Mouse (Mus musculus) midbrain, embryonic 10.5 days (tissue): ENCODE measurements around the gene Rnf157. TPM values are rescaled to one million over a fixed set of nuclear protein-coding genes. Genes with fewer than 3 reads are reported as not detected.
"Not testable (repeated sequence)": the region's sequence is repeated elsewhere in the genome, so short reads cannot be mapped to it uniquely, and the experiment has no call there.

Experiments used
- DNase-seq: peaks from one replicate; pipeline ENCODE4 v3.0.0-alpha.2; 2017; ENCODE audit warnings: low spot score
- H3K27ac ChIP-seq: fragments of 300-500 bp; sonication (generic); replicated peaks from 2 replicates; pipeline ENCODE4 v1.5.1; 2016; ENCODE audit warnings: mild to moderate bottlenecking
- H3K27me3 ChIP-seq: fragments of 300-500 bp; sonication (generic); 2 replicates; pipeline ENCODE4 v1.6.1; 2016; ENCODE audit warnings: low read depth, mild to moderate bottlenecking; ENCODE audit not compliant: poor library complexity, severe bottlenecking
- H3K36me3 ChIP-seq: fragments of 300-500 bp; sonication (generic); 2 replicates; pipeline ENCODE4 v1.6.1; 2016; ENCODE audit warnings: mild to moderate bottlenecking, moderate library complexity
- H3K4me1 ChIP-seq: fragments of 300-500 bp; sonication (generic); 2 replicates; pipeline ENCODE4 v1.6.1; 2016
- H3K4me3 ChIP-seq: fragments of 300-500 bp; sonication (generic); 2 replicates; pipeline ENCODE4 v1.5.1; 2016; ENCODE audit warnings: mild to moderate bottlenecking, moderate library complexity
- H3K9me3 ChIP-seq: fragments of 300-500 bp; sonication (generic); replicated peaks from 2 replicates; pipeline ENCODE4 v1.6.1; 2016; ENCODE audit warnings: mild to moderate bottlenecking
- WGBS: fragments of 180-500 bp; shearing (Covaris S2); methylation state at CpG from one replicate; pipeline ENCODE4 v1.1.7; 2016; 5-methylcytosine and 5-hydroxymethylcytosine counted together
- polyA plus RNA-seq: library from polyadenylated mRNA; unstranded; fragments of >200 nt; fragmentation: Nextera tagmentation; extraction: Ambion mirVana; gene quantifications from 2 replicates; pipeline ENCODE4 v1.2.1, GENCODE M21; 2016

Rnf157 gene
- polyA plus RNA-seq, 1 experiment from 2014 or later = 5.3 TPM

DNA sequence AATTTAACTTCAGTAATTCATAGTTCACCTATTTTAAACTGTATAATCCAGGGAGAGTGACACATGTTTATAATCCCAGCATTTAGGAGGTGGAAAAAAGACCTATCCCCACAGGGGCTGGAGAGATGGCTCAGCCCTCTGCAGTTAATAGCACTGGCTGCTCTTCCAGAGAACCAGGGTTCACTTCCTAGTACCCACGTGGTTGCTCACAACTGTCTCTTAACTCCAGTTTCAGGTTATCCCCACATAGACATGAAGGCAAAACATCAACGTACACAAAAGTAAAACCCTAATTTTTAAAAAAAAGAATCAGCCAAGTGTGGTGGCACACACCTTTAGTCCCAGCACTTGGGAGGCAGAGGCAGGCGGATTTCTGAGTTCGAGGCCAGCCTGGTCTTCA, 7.2 kb downstream of the Rnf157 start:
- H3K27ac ChIP-seq = no peak overlapping the region
- WGBS = 88% methylated on average over 4 of the region's 4 CpGs
- no peak for DNase-seq

DNA sequence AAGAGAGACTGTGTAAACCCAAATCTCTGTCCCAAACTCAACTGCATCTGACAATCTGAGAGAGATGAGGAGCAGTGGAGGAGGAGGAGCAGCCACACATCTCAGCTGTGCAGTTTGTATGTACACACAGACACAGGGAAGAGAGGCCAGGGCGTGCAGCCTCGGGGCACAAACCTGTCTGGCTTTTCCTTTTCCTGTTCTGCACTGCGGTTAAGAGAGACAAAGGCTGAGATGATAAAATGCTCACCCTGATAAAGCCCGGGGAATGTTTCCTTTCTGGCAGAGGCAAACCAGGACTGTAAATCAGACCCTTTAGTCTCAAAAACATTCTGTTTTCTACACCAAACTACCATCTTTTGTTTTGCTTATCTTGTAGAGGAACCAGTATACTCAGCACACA, 12.3 kb downstream of the Rnf157 start:
- H3K4me3 ChIP-seq = no peak overlapping the region
- H3K4me1 ChIP-seq = peaks cover 4% of the 10 kb centered on the region
- no peaks in the 10 kb centered on the region for H3K9me3 ChIP-seq
- DNase-seq = no peak
- peaks cover 30% of the 10 kb centered on the region for H3K36me3 ChIP-seq
- 82% methylated on average over 4 of the region's 4 CpGs for WGBS
- no peaks in the 10 kb centered on the region for H3K27me3 ChIP-seq
- no peak overlapping the region for H3K27ac ChIP-seq

More for the DNA sequence above, 7.2 kb downstream of the Rnf157 start:
- peaks cover 35% of the 10 kb centered on the region for H3K36me3 ChIP-seq
- no peak overlapping the region for H3K4me3 ChIP-seq
- H3K9me3 ChIP-seq = no peaks in the 10 kb centered on the region
- H3K4me1 ChIP-seq = peaks cover under 1% of the 10 kb centered on the region
- no peaks in the 10 kb centered on the region for H3K27me3 ChIP-seq

DNA sequence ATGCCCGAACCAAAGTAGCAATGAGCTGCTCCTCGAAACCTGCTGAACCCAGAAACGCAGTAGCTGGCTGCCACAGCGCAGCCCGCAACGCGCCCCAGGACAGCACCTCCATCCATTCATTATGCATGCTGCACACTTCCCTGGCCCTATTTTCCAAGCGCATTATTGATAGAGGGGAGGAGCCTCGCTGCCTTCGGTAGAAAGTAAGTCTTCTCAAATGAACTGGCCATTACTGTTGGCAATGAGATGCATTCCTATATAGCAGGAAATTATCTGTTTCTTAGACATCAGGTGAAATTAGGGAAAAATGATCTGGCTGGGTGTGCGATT, 14.5 kb downstream of the Rnf157 start:
- Histone ChIP-seq H3K4me3 (no peak overlapping the region), H3K9me3 (no peaks in the 10 kb centered on the region), H3K27ac (no peak overlapping the region), H3K4me1 (peaks cover 4% of the 10 kb centered on the region), H3K27me3 (no peaks in the 10 kb centered on the region), H3K36me3 (peaks cover 17% of the 10 kb centered on the region)
- WGBS = 89% methylated on average over 11 of the region's 11 CpGs
- DNase-seq = no peak

DNA sequence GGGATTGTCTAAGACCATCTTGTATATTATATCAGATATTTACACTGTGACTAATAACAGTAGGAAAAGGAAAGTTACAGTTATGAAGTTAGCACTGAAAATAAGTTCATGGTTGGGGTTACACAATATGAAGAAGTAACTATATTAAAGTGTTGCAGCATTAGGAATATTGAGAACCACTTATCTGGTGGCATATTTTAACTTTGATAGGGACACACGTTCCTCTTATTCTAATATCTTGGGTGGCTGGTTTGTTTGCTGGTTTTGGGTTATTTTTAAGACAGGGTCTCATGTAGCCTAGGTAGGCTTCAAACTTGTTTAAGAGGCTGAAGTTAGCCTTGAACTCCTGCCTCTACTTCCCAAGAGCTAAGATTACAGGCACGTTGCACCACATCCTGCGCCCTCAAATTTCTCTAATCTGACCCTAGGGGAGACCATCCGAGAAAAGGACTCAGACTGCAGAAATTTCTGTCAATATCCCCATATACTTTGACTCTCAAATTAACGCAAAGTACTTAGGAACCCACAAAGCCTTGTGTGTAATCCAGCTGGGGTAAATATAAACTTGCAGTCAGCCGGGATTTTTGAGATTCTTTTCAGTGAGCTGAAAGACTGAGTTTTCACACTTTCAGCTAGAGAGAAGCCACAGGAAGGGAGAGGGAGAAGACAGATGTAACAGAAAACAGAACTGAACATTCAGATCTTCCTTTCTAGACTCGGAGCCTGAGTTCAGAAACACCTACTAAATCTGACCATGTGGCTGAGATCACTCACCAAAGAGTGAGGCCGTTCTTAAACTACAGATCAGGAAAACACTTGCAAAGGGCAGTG, 15.1 kb downstream of the Rnf157 start:
- no peak for DNase-seq
- 84% methylated on average over 8 of the region's 8 CpGs for WGBS
- H3K9me3 ChIP-seq = no peaks in the 10 kb centered on the region
- H3K4me1 ChIP-seq = peaks cover 4% of the 10 kb centered on the region
- peaks cover 11% of the 10 kb centered on the region for H3K36me3 ChIP-seq
- no peak overlapping the region for H3K27ac ChIP-seq
- H3K4me3 ChIP-seq = no peak overlapping the region
- no peaks in the 10 kb centered on the region for H3K27me3 ChIP-seq

DNA sequence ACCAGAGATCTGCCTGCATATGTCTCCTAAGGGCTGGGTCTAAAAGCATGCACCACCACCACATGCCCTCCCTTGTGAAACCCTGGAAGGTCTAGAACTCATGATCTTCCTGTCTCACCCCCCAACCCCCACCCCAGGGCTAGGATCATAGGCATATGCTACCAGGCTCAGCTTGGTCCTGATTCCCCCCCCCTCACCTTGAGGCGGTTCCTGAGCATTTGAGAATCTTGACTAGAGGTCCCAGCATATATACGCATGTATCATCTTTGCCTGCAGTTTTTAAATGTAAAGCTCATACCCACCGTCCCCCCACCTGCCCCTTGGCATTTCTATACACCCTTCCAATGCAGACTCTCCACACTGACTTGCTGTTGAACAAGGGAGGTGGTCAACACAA, 15.9 kb downstream of the Rnf157 start:
- Histone ChIP-seq H3K4me1 (peaks cover 4% of the 10 kb centered on the region), H3K27ac (no peak overlapping the region), H3K9me3 (no peaks in the 10 kb centered on the region), H3K4me3 (no peak overlapping the region), H3K36me3 (peaks cover 9% of the 10 kb centered on the region), H3K27me3 (no peaks in the 10 kb centered on the region)
- 96% methylated on average over 3 of the region's 3 CpGs for WGBS
- DNase-seq = no peak

DNA sequence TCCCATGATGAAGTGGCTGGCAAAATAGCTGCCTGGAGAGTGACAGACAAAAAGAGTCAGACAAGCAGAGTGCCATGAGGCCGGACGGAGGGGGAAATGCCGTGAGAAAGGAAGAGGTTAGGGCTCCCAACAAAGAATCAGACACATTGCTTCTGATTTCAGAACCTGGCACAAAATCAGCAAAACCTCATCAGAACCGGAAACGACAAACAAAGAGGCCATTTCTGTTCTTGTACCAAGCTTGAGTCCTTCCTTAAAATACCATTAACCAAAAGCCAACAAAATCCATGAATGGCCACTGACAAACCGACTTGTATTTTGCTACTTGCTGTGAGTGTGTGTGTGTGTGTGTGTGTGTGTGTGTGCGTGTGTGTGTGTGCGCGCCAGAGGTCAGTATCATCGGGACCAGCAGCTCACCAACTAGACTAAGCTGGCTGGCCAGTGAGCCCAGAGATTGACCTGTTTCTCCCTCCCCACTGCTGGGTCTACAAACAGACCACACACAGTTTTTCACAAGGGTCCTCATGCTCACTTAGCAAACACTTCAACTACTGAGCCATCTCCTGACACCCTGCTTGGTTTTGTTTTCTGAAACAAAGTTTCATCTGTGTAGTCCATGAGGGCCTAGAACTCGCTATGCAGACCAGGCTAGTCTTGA, 16.4 kb downstream of the Rnf157 start:
- 93% methylated on average over 11 of the region's 11 CpGs for WGBS
- peaks cover 9% of the 10 kb centered on the region for H3K36me3 ChIP-seq
- H3K27me3 ChIP-seq = no peaks in the 10 kb centered on the region
- no peaks in the 10 kb centered on the region for H3K9me3 ChIP-seq
- peaks cover 4% of the 10 kb centered on the region for H3K4me1 ChIP-seq
- H3K27ac ChIP-seq = no peak overlapping the region
- H3K4me3 ChIP-seq = no peak overlapping the region
- DNase-seq = no peak

DNA sequence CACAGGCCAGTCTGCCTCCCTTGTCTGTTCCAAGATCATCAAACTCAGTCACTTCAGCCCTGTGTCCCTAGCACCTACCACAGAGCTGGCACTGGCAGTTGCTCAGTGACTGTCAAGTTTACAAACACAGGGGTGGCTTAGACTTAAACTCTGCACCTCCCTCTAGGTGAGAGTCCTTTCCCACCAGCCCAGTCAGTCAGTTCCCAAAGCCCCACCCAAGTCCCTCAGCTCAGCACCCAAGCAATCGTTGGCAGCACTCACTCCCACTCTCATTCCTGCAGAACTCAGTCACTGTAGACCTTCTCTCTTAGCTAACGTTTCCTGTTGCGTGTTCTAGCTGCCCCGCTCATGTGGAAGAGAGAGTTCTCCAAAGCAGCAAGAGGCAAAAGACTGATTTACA, 18.1 kb downstream of the Rnf157 start:
- 96% methylated on average over 4 of the region's 4 CpGs for WGBS
- peaks cover 9% of the 10 kb centered on the region for H3K36me3 ChIP-seq
- H3K27ac ChIP-seq = no peak overlapping the region
- no peaks in the 10 kb centered on the region for H3K27me3 ChIP-seq
- H3K4me3 ChIP-seq = no peak overlapping the region
- H3K9me3 ChIP-seq = no peaks in the 10 kb centered on the region
- H3K4me1 ChIP-seq = peaks cover 4% of the 10 kb centered on the region
- no peak for DNase-seq

DNA sequence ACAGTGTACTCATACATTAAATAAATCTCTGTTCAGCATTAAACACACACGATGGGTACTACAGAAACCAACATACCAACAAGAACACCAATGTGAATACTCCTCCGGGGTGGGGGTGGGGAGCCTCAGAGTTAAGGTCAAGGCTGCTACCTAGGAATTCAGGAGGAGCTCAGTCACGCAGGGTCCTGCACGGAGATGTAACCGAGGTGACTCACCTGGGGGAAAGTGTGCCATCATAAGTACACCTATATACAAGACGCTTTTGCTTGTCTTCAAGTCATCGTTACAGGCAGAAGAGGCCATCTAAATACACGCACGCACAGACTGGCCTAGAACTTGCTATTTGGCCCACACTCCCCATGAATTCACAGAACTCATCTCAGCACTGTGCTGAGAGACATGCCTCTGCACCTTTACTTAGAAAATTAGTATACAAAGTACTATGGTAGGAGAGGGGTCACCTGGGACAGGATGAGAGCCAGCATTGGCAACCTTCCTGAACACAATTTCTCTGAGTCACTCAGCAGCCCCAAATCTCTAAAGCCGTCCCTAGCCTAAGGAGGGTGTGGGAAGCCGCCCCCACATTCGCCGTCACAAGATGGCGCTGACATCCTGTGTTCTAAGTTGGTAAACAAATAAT, 23.9 kb downstream of the Rnf157 start:
- Histone ChIP-seq H3K4me1 (peaks cover 22% of the 10 kb centered on the region), H3K27ac (no peak overlapping the region), H3K4me3 (0 out of 2 replicates have a peak overlapping the region, but pooled peaks have one; percentile 21), H3K27me3 (no peaks in the 10 kb centered on the region), H3K9me3 (no peaks in the 10 kb centered on the region), H3K36me3 (no peaks in the 10 kb centered on the region)
- no peak for DNase-seq
- WGBS = 61% methylated on average over 14 of the region's 14 CpGs

DNA sequence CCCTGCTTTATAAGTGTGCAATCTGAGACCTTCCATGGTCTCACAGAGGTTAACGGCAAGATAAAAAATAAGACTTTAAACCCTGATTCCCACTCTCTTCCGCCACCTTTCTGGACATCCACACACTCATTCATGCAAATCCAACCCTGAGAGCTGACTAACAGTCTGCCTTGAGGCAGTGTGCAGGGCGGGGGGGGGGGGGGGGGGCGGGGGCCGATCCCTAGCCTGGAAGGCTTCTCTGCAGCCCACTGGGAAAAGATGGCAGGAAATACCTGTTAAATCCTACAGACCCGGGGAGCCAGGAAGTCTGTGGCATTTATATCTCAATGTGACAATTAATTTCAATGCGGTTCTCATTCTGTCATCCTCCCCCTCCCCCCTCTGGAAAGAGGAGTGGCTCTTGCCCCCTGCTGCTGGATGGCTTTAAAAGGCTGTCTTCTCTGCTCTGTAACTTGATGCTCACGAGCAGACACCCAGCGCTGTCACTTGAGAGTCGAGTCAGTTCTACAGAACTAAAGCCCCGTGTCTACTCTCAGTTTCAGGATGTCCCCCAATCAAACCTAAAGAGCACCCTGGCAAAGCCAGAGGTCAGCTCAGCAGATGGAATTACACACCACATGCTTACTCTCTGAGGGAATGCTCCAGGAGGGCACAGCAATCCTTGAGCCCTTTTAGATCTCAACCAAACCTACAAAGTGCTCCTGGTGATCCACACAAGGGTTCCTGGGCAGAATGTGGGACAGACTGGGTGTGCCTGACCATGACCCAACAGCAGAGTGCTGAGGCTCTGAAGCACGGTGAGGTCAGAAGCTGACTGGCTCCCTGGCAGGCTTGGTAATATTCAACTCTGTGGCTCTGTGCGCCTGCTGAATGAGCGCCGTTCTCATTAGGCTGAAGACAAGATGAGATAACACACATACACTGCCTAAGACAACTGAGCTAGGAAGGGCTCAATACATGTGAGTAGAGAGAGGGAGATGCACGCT, 25.5 kb downstream of the Rnf157 start:
- WGBS = 21% methylated on average over 16 of the region's 16 CpGs
- Histone ChIP-seq H3K36me3 (no peaks in the 10 kb centered on the region), H3K4me1 (peaks cover 22% of the 10 kb centered on the region), H3K9me3 (no peaks in the 10 kb centered on the region), H3K27ac (peak overlapping the region; percentile 64; the same call in 1 of the 2 replicates), H3K4me3 (peak overlapping the region; percentile 39), H3K27me3 (no peaks in the 10 kb centered on the region)
- peak; percentile 45 for DNase-seq

DNA sequence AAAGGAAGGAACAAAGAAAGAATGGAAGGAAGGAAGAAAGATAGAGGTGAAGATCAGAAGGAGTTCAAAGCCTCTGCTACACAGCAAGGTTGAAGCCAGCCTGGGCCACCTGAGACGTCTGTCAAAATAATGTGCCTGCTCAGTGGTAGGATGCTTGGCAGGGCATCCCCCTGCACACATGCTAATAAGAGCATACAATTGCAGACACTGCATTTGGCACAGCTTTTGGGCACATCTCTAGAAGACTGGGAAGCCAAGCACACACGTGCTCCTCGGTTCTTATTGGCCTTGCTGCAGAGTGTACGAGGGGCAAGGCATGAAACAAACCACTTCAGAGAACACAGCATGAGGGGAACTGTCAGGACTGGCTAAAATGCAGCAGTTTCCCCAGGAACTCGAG, 26.8 kb downstream of the Rnf157 start:
- Histone ChIP-seq H3K27ac (0 out of 2 replicates have a peak overlapping the region, but pooled peaks have one; percentile 17), H3K36me3 (peaks cover 3% of the 10 kb centered on the region; the same call in 1 of the 2 replicates), H3K4me1 (peaks cover 22% of the 10 kb centered on the region), H3K9me3 (no peaks in the 10 kb centered on the region), H3K27me3 (no peaks in the 10 kb centered on the region), H3K4me3 (no peak overlapping the region)
- WGBS = 53% methylated on average over 5 of the region's 5 CpGs
- no peak for DNase-seq

DNA sequence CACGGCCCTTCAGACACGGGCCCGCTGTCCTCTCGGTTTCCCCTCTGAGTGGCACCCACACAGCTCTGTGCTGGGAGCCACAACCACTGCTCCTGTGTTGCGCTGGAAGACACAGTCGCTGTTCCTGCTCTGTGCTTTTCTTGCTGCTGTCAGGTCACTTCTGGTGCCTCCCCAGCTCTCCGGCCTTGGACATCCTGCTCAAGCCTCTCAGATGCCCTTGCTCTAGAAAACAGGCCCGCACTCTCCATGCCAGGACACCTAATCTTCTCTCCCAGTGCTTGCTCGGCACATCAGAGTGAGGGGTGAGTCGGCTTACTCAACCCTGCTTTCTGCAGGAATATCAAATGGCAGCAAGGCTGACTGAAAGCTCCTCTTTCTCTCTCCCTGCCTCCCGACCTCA, 28.7 kb downstream of the Rnf157 start:
- H3K27ac ChIP-seq = no peak overlapping the region
- peaks cover 22% of the 10 kb centered on the region for H3K4me1 ChIP-seq
- no peaks in the 10 kb centered on the region for H3K9me3 ChIP-seq
- DNase-seq = no peak
- no peaks in the 10 kb centered on the region for H3K27me3 ChIP-seq
- H3K36me3 ChIP-seq = peaks cover 3% of the 10 kb centered on the region; the same call in 1 of the 2 replicates
- WGBS = 88% methylated on average over 11 of the region's 11 CpGs
- H3K4me3 ChIP-seq = no peak overlapping the region

DNA sequence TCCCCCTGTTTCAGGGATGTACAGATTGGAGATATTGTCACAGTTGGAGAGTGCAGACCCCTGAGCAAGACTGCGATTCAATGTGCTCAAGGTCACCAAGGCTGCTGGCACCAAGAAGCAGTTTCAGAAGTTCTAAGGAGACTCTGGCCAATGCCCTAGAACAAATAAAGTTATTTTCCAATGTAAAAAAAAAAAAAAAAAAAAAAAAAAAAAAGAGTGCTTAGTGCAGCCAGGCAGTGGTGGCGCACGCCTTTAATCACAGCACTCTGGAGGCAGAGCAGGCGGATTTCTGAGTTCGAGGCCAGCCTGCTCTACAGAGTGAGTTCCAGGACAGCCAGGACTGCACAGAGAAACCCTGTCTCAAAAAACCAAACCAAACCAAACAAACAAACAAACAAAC, 29.8 kb downstream of the Rnf157 start:
- peaks cover 22% of the 10 kb centered on the region for H3K4me1 ChIP-seq
- H3K4me3 ChIP-seq, H3K9me3 ChIP-seq, H3K27ac ChIP-seq, H3K27me3 ChIP-seq, H3K36me3 ChIP-seq, DNase-seq: not testable (repeated sequence)
- 95% methylated on average over 5 of the region's 5 CpGs for WGBS
